Mouse (Mus musculus): Measurements from ENCODE around the gene Olfr1048. TPM values are rescaled to one million over a fixed set of nuclear protein-coding genes. Genes with fewer than 3 reads are reported as not detected.

Olfr1048 gene
- total and polyA plus RNA-seq, 3 experiments, result not detected

DNA sequence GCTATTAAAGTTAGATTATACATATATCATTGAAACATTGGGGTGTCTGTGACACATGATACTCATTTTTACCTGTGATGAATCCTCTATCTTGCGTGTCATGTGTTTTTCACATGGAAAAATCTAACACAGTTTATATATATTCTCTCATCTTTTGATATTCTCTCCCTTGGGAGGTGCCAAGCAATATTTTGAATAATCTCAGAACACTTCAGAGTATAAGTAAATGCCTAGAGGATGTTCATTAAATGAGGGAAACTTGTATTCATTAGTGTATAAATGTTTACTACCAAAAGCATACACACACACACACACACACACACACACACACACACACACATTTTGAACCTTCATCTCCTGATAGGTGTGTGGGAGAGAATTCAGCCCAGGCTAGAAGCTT is 8.8 kb downstream of the Olfr1048 start, which contains the start of gene Olfr1047:
Gene Olfr1047, minus strand, starts transcription at position 101 of the 400 bp plus-strand sequence.
- Histone ChIP-seq H3K27me3 (ENCODE audit: control insufficient read depth in 1 of 2, insufficient read depth in 2 of 2, low read length in 2 of 2) (no peaks in the 10 kb centered on the region), H3K9me3 (replicated peaks; ENCODE audit: insufficient read depth, low read length) (no peaks in the 10 kb centered on the region), H3K9ac (ENCODE audit: control insufficient read depth, low read depth, low read length, poor library complexity, severe bottlenecking) (no peak within 1 kb of the TSS), H3K79me2 (ENCODE audit: control insufficient read depth, insufficient read depth, low read length, poor library complexity) (no peaks in the 10 kb centered on the region), H3K4me3 (ENCODE audit: control insufficient read depth in 1 of 2, insufficient read depth in 1 of 2, low read depth in 2 of 2, low read length in 2 of 2) (no peak within 1 kb of the TSS), H3K4me1 (ENCODE audit: control insufficient read depth in 1 of 2, insufficient read depth in 2 of 2, low read length in 2 of 2) (no peaks in the 10 kb centered on the region), H3K36me3 (ENCODE audit: control insufficient read depth in 1 of 2, insufficient read depth in 2 of 2, low read length in 2 of 2) (no peaks in the 10 kb centered on the region), H3K27ac (ENCODE audit: control insufficient read depth, low read depth, low read length) (no peak within 1 kb of the TSS)
- no peak for DNase-seq (ENCODE audit: low read depth, low spot score)
- TF ChIP-seq POLR2AphosphoS2 (IDR thresholded peaks at IDR 0.05; ENCODE audit: low read length) (no peak), BHLHE40 (IDR thresholded peaks at IDR 0.05; ENCODE audit: borderline replicate concordance, low read depth, low read length) (no peak), GABPA (IDR thresholded peaks at IDR 0.05; ENCODE audit: low read depth, low read length) (no peak), ETS1 (IDR thresholded peaks at IDR 0.05; ENCODE audit: low read depth, low read length) (no peak), NELFE (IDR thresholded peaks at IDR 0.05; ENCODE audit: low read depth, low read length) (no peak), USF2 (IDR thresholded peaks at IDR 0.05; ENCODE audit: borderline replicate concordance in 1 of 2, insufficient read depth in 1 of 2, low read depth in 1 of 2, low read length in 2 of 2) (no peak), SIN3A (IDR thresholded peaks at IDR 0.05; ENCODE audit: low read length) (no peak), MAZ (IDR thresholded peaks at IDR 0.05; ENCODE audit: low read depth, low read length) (no peak), UBTF (IDR thresholded peaks at IDR 0.05; ENCODE audit: borderline replicate concordance, insufficient read depth, low read depth, low read length) (no peak), MXI1 (IDR thresholded peaks at IDR 0.05; ENCODE audit: low read depth, low read length) (no peak), JUND (IDR thresholded peaks at IDR 0.05; ENCODE audit: low read depth, low read length) (no peak), ZNF384 (IDR thresholded peaks at IDR 0.05; ENCODE audit: low read depth, low read length) (no peak), HCFC1 (IDR thresholded peaks at IDR 0.05; ENCODE audit: low read depth, low read length) (no peak), USF1 (IDR thresholded peaks at IDR 0.05; ENCODE audit: low read depth, low read length) (no peak), MAFK (IDR thresholded peaks at IDR 0.05; ENCODE audit: borderline replicate concordance, low read depth, low read length) (no peak), POLR2A (IDR thresholded peaks at IDR 0.05; ENCODE audit: control insufficient read depth in 1 of 2, insufficient read depth in 1 of 2, low read depth in 1 of 2, low read length in 2 of 2, poor library complexity in 1 of 2) (no peak), MYB (IDR thresholded peaks at IDR 0.05; ENCODE audit: low read depth, low read length) (no peak), KAT2A (conservative IDR thresholded peaks at IDR 0.05; ENCODE audit: low read depth, low read length) (no peak), ZKSCAN1 (IDR thresholded peaks at IDR 0.05; ENCODE audit: low read depth, low read length) (no peak), GATA1 (IDR thresholded peaks at IDR 0.05; ENCODE audit: low read depth, low read length) (no peak)

- Histone ChIP-seq H3K27ac (ENCODE audit: control insufficient read depth, low read depth, low read length) (no peak within 1 kb of the TSS), H3K4me3 (ENCODE audit: control insufficient read depth in 1 of 2, insufficient read depth in 1 of 2, low read depth in 2 of 2, low read length in 2 of 2) (no peak within 1 kb of the TSS), H3K27me3 (ENCODE audit: control insufficient read depth in 1 of 2, insufficient read depth in 2 of 2, low read length in 2 of 2) (no peaks in the 10 kb centered on the region), H3K79me2 (ENCODE audit: control insufficient read depth, insufficient read depth, low read length, poor library complexity) (no peaks in the 10 kb centered on the region), H3K9me3 (replicated peaks; ENCODE audit: insufficient read depth, low read length) (no peaks in the 10 kb centered on the region), H3K4me1 (ENCODE audit: control insufficient read depth in 1 of 2, insufficient read depth in 2 of 2, low read length in 2 of 2) (no peaks in the 10 kb centered on the region), H3K9ac (ENCODE audit: control insufficient read depth, low read depth, low read length, poor library complexity, severe bottlenecking) (no peak within 1 kb of the TSS), H3K36me3 (ENCODE audit: control insufficient read depth in 1 of 2, insufficient read depth in 2 of 2, low read length in 2 of 2) (no peaks in the 10 kb centered on the region)
- no peak for DNase-seq (ENCODE audit: low read depth, low spot score)
- no peak for TF ChIP-seq MAZ (IDR thresholded peaks at IDR 0.05; ENCODE audit: low read depth, low read length)
- TF ChIP-seq TCF12 (IDR thresholded peaks at IDR 0.05; ENCODE audit: low read depth, low read length), result no peak
- no peak for TF ChIP-seq KAT2A (conservative IDR thresholded peaks at IDR 0.05; ENCODE audit: low read depth, low read length)
- TF ChIP-seq POLR2A (IDR thresholded peaks at IDR 0.05; ENCODE audit: control insufficient read depth in 1 of 2, insufficient read depth in 1 of 2, low read depth in 1 of 2, low read length in 2 of 2, poor library complexity in 1 of 2), result no peak
- TF ChIP-seq UBTF (IDR thresholded peaks at IDR 0.05; ENCODE audit: borderline replicate concordance, insufficient read depth, low read depth, low read length), result no peak
- no peak for TF ChIP-seq ZMIZ1 (IDR thresholded peaks at IDR 0.05; ENCODE audit: low read depth, low read length)
- TF ChIP-seq GABPA (IDR thresholded peaks at IDR 0.05; ENCODE audit: low read depth, low read length), result no peak
- no peak for TF ChIP-seq TBP (IDR thresholded peaks at IDR 0.05; ENCODE audit: low read depth, low read length)
- TF ChIP-seq MAX (IDR thresholded peaks at IDR 0.05; ENCODE audit: low read length), result no peak
- no peak for TF ChIP-seq JUND (IDR thresholded peaks at IDR 0.05; ENCODE audit: low read depth, low read length)
- no peak for TF ChIP-seq MYC (IDR thresholded peaks at IDR 0.05; ENCODE audit: low read depth, low read length)
Observed at GRCm38 (mm10) chr2:86219214-86219613, 20.9 kb downstream of the Olfr1048 start, which contains the start of gene Olfr1046. TSS of gene Olfr1046 (minus strand) at chr2:86219314.
